ENCODE assay signal across 11 mouse cellular contexts in genomic region chr6:88800191-88800590, GRCm38 (mm10).
"Had no signal": no experiment of that assay in that cellular context is flagged by ENCODE, and none has a peak within 500 bp of the region (broad histone marks: within the 10 kb centered on the region; RNA-seq: fewer than 3 reads in every experiment).

No protein-coding gene starts in this region.

- H3K4me3 ChIP-seq: limb, embryonic 12.5 days; lung, embryonic 15.5 days; midbrain, embryonic 13.5 days; stomach, embryonic 15.5 days had no signal

- H3K27me3 ChIP-seq: limb, embryonic 12.5 days; lung, embryonic 15.5 days; midbrain, embryonic 13.5 days; stomach, embryonic 15.5 days had no signal

- H3K9ac ChIP-seq: limb, embryonic 12.5 days; lung, embryonic 15.5 days; midbrain, embryonic 13.5 days; stomach, embryonic 15.5 days had no signal

- H3K36me3 ChIP-seq: limb, embryonic 12.5 days; lung, embryonic 15.5 days; midbrain, embryonic 13.5 days; stomach, embryonic 15.5 days had no signal

- DNase-seq: kidney, postnatal 36 days; layer of hippocampus, adult 9-11 months; layer of hippocampus, postnatal 36 days; lung, postnatal 36 days; right cerebral cortex, postnatal 14 days; thymus, adult 2 months; thymus, postnatal 25 days had no signal

- H3K4me2 ChIP-seq: limb, embryonic 12.5 days; lung, embryonic 15.5 days; midbrain, embryonic 13.5 days; stomach, embryonic 15.5 days had no signal

- H3K27ac ChIP-seq: limb, embryonic 12.5 days; midbrain, embryonic 13.5 days; stomach, embryonic 15.5 days had no signal

- H3K9me3 ChIP-seq: limb, embryonic 12.5 days; lung, embryonic 15.5 days; midbrain, embryonic 13.5 days; stomach, embryonic 15.5 days had no signal

- ATAC-seq: midbrain, embryonic 13.5 days had no signal
